Comparison of ENCODE assay signal across 14 mouse cellular contexts in genomic region chrX:101386222-101386621, GRCm38 (mm10). TPM values are rescaled to one million over a fixed set of nuclear protein-coding genes. Genes with fewer than 3 reads are reported as not detected.
"Had no signal": no experiment of that assay in that cellular context is flagged by ENCODE, and none has a peak within 500 bp of the region (broad histone marks: within the 10 kb centered on the region; RNA-seq: fewer than 3 reads in every experiment).

No protein-coding gene starts in this region.

- H3K27ac ChIP-seq: kidney, postnatal 0 days; limb, embryonic 12.5 days; stomach, embryonic 15.5 days had no signal

- H3K4me1 ChIP-seq: limb, embryonic 12.5 days; stomach, embryonic 15.5 days had no signal

- H3K4me2 ChIP-seq: limb, embryonic 12.5 days; midbrain, embryonic 11.5 days; stomach, embryonic 15.5 days had no signal

- H3K4me3 ChIP-seq: limb, embryonic 12.5 days; stomach, embryonic 15.5 days had no signal

- H3K9me3 ChIP-seq: limb, embryonic 12.5 days; stomach, embryonic 15.5 days had no signal

- H3K36me3 ChIP-seq: limb, embryonic 12.5 days; stomach, embryonic 15.5 days had no signal

- DNase-seq: kidney, adult 2 months; kidney, postnatal 36 days; layer of hippocampus, adult 9-11 months; layer of hippocampus, postnatal 36 days; lung, adult 18-20 months; lung, postnatal 36 days; right cerebral cortex, postnatal 14 days; thymus, postnatal 4 days had no signal

- ATAC-seq: midbrain, embryonic 16.5 days had no signal

- H3K9ac ChIP-seq: limb, embryonic 12.5 days; stomach, embryonic 15.5 days had no signal

RNA-seq across cellular contexts. Expression of gene Gjb1, which starts 10.0 kb away (rescaled TPM):
- total RNA-seq: megakaryocyte, adult 5-6 weeks had no signal
- polyA plus RNA-seq: limb, embryonic 12.5 days; midbrain, embryonic 11.5 days had no signal
